Mouse (Mus musculus) monocyte, adult 2 months (primary cell): Measurements from ENCODE around the gene Olfr353.

Source experiments
- DNase-seq, 2 experiments: peaks; one replicate each; pipeline ENCODE4 v3.0.0; 2022; ENCODE audit warnings: low spot score in 2 of 2, low read depth in 1 of 2

Gene Olfr353

DNA sequence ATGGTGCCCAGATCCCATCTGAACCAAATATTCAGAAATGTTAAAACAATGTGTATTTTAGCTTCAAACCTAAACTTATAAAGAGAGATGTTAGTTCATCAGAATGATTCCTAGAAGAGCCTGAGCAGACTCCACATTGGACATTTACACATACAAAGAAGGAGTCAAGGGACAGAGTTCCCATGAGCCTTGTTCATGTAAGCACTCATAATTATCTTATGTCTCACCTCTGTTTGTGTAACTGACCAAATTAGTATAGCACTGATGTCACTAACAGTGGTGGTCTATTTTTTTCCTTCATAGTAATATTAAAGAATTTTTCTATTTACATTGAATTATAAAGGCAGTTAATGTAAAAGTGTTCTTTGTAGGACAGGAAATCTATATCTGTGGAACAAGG lies at the start of gene Olfr353:
Gene Olfr353, minus strand, starts transcription at position 101 of the 400 bp plus-strand sequence.
- no peak for DNase-seq

GRCm38 (mm10) chr2:36936821-36937220 lies 44.1 kb upstream of the Olfr353 start, which contains the start of gene Olfr356:
Olfr356 (plus strand) TSS chr2:36937121.
- DNase-seq, result no peak

- no peak for DNase-seq
These were observed 36.1 kb upstream of the Olfr353 start, which contains the start of gene Olfr355 for GRCm38 (mm10) chr2:36928797-36929196. Olfr355 (minus strand) TSS chr2:36928897.

- no peak for DNase-seq
These were observed 12.6 kb upstream of the Olfr353 start, which contains the start of gene Olfr354 for GRCm38 (mm10) chr2:36905380-36905779. Olfr354 (plus strand) TSS chr2:36905680.

DNA sequence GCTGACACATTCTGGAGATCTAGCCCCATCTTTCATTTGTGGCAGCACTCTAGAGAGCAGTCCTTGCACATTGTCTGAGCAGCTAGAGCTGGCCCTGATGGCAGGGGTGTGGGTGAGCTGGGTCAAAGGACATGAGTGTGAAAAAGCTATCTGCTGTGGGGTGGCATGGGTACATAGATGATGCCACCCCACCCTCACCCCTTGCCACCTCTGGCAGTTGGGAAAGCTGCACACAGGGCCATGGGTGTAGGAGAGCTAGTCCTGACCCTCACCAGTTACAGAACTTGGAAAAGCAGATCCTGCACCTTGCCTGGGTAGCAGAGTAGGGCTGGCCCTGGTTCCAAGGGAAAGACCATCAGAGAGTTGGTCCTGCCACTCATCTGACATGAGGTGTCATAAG lies 4.4 kb upstream of the Olfr353 start:
- DNase-seq, result no peak

DNA sequence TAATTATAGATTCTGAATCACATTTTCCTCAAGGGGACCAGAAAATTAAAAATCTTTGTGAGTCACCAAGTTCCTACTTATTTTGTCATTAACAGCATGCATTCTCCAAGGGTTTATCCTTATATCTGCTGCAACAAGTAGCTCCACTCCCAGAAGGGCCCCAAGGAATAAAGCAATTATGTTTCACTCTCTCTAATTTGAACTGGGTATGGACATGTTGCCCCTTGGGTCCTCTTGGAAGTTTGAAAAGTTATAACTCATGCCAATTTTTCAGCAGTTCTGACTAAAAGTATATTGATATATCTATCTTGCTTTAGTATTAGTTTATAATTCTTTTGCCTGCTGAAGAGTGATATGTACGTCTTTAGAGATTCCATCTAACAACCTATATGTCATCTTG lies 24.6 kb downstream of the Olfr353 start, which contains the start of gene Olfr352:
Gene Olfr352, plus strand, starts transcription at position 301 of the 400 bp plus-strand sequence.
- DNase-seq, result no peak

DNA sequence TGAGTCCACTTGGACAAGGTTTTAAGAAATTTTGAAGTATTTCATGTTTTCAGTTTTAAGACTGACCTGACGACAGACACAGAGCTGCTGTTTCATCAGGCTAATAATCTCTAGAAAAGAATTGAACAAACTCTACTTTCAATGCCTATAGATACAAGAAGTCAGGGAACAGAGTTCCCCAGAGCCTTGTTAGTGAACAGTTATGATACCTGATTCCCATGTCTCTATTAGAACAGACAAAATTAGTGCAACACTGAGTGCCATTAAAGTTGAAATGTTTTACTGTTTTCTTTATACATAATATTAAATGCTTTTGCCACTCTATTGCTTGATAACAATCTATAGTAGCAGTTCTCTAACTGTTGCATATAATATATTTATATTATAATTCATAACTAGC lies 30.2 kb downstream of the Olfr353 start, which contains the start of gene Olfr351:
Gene Olfr351, minus strand, starts transcription at position 101 of the 400 bp plus-strand sequence.
- no peak for DNase-seq

DNA sequence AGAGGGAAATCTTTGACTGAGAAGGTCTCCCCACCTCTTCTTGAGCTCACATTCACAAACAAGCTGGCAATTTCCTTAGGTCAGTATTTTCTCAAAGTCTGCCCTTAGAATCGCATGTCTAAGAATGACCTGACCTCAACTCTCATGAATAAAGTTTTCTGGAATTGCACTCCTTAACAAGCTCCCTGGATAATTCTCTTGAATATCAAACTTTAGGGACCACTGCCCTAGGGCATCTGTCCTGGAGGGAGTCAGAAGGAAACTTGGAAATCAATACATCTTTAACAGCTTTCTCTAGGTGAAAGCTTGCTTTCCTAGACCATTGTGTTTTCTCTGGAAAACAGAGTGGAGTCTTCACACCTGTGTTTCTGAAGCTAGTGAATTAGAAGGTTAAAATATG lies 46.7 kb downstream of the Olfr353 start, which contains the start of gene Olfr350:
Gene Olfr350, plus strand, starts transcription at position 301 of the 400 bp plus-strand sequence.
- no peak for DNase-seq
